Mouse (Mus musculus): ENCODE measurements around the gene Mvb12a.

DNA sequence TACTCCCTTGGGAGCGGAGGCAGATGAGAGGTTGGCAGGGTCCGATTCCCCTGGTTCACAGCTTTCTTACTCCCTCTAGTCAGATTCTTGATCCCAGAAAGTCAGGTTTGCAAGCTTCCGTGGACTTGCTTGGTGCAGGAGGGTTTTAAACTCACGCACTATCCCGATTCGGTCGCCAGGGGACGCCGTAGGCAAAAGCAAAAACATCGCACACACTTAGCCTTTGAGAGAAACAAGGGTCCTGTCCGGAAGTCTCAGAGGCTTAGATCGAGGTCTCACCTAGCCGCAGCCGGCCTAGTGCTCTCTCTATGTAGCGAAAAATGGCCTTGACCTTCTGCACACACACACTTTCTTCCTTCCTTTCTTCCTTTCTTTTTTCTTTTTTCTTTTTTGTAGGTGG is 18.7 kb downstream of the Mvb12a start:
- TF ChIP-seq CTCF (IDR thresholded peaks at IDR 0.05; ENCODE audit: control insufficient read depth, insufficient read depth, insufficient replicate concordance, low read depth, low read length) = peak; percentile 86; the same call in 1 of the 2 replicates
- no peak for TF ChIP-seq POLR2A (IDR thresholded peaks at IDR 0.05; ENCODE audit: control insufficient read depth, low read depth, low read length)
